Mouse (Mus musculus) large intestine, adult 2 months (tissue): ENCODE measurements around the gene Vav3. TPM values are rescaled to one million over a fixed set of nuclear protein-coding genes. Genes with fewer than 3 reads are reported as not detected.
"Not testable (repeated sequence)": the region's sequence is repeated elsewhere in the genome, so short reads cannot be mapped to it uniquely, and the experiment has no call there.

Experiments
- DNase-seq: peaks from one replicate; pipeline ENCODE4 v3.0.0-alpha.2; 2012; ENCODE audit warnings: low read depth, low spot score
- WGBS: fragments of 180-500 bp; shearing (Covaris S2); methylation state at CpG from one replicate; pipeline ENCODE4 v1.1.7; 2018; 5-methylcytosine and 5-hydroxymethylcytosine counted together
- polyA plus RNA-seq: library from polyadenylated mRNA; depleted of rRNA; stranded (reverse); fragments of >200 nt; gene quantifications from 2 replicates; pipeline ENCODE4 v1.2.3, GENCODE M21; 2012

Vav3 gene
- polyA plus RNA-seq, 1 experiment, result 1.3 TPM

GRCm38 (mm10) chr3:109431285-109431684 is 90.8 kb downstream of the Vav3 start:
- DNase-seq, result no peak
- WGBS, result 74% methylated on average over 1 of the region's 1 CpGs

DNA sequence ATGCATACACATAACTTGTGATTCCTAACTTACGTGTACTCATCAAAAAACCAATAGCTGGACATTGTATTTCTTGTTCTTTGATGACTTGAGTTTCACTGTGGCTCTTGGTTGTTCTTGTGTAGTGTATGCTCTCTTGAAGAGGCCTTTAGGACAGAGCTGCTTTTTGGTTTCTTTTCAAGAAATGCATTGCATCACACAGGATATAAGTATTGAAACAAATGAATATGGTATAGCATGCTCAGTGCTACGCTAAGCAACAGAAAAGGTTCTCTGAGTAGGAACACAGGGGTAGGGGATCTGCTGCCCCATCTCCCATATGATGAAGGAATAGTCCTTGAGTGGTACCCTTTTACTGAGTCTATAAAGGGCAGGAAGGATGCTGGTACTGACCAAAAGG is 98.1 kb downstream of the Vav3 start:
- DNase-seq, result no peak
- WGBS, result 83% methylated on average over 2 of the region's 2 CpGs

DNA sequence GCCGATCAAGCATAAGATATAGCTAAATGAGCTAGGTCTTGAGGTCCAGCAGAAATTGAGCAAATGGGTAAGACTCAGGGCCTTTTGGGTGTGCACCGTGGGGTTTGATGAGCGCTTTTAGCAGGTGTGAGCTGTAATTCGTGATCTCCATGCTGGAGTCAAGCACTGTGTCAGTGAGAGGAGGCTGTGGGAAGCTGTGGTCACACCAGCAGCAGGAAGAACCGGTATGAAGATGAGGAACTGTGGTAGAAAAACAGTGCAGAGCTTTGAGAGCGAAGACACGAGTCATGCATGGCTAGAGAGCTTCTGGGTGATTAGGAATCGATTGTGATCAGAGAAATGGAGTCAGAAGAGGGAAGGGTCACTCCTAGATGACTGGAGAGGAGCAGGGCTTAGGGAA is 98.8 kb downstream of the Vav3 start:
- no peak for DNase-seq
- WGBS, result 76% methylated on average over 8 of the region's 8 CpGs

DNA sequence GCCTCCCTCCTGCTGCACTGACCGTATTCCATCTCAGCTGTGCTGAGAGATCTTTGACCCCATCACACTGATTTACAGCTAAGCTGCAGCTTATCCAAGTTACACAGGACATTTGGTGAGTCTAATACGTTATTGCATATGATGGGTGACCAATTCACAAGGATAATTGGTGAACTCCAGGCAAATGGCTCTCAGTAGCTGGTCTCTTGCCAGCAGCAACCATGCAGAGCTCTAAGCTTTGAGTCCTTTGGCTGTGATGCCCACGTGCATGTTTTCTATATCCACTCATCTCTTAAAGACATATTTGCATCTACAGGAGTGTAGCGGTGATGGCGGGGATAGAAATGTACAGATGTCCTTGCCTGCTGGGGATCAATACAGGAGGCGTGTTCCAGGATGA is 99.5 kb downstream of the Vav3 start:
- WGBS, result 65% methylated on average over 6 of the region's 6 CpGs
- DNase-seq, result no peak

GRCm38 (mm10) chr3:109444077-109444476 is 103.6 kb downstream of the Vav3 start:
- 64% methylated on average over 3 of the region's 3 CpGs for WGBS

GRCm38 (mm10) chr3:109446903-109447302 is 106.5 kb downstream of the Vav3 start:
- no peak for DNase-seq

More at GRCm38 (mm10) chr3:109444077-109444476, 103.6 kb downstream of the Vav3 start:
- no peak for DNase-seq

GRCm38 (mm10) chr3:109448249-109448648 is 107.8 kb downstream of the Vav3 start:
- WGBS, result 74% methylated on average over 5 of the region's 5 CpGs
- not testable (repeated sequence) for DNase-seq

More at GRCm38 (mm10) chr3:109446903-109447302, 106.5 kb downstream of the Vav3 start:
- WGBS, result 47% methylated on average over 4 of the region's 4 CpGs

DNA sequence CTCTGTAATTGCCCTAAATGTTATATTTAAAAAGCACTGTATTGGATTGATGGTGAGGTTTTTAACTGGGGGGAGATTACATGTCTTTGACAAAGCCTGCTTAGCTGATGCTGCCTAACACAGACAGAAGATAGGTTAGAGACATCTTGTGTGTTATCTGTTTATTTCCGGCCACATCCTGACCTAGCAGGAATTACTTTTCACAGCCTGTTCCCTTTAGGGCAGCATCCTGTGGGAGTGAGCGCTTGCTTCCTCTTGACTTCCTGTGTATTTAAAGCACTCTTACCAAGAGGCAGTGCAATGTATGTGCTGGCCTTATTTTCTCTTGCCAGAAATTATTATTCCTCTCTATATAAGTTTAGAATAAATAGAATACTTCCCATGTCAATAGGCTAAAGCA is 111.5 kb downstream of the Vav3 start:
- no peak for DNase-seq
- WGBS, result 65% methylated on average over 2 of the region's 2 CpGs

DNA sequence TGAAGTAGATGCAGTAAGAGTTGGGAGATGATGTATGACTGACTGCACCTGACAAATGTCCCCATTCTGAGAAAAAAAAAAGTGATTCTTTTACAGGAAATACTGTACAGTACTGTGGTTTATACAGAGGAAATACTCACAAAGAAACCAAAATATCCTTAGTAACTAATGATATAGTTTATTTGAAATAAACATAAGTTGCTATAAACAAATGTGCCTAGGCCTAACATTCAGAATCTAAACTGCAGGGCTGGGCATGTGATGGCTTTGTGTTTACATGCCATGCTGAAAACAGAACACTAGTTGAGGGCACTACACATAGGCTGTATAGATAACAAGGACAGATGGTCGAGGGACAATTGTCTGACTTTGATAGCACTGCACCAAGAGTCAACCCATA is 114.2 kb downstream of the Vav3 start:
- WGBS, result 22% methylated on average over 1 of the region's 1 CpGs
- DNase-seq, result no peak

GRCm38 (mm10) chr3:109456340-109456739 is 115.9 kb downstream of the Vav3 start:
- WGBS, result 87% methylated on average over 1 of the region's 1 CpGs
- no peak for DNase-seq

GRCm38 (mm10) chr3:109463684-109464083 is 123.2 kb downstream of the Vav3 start:
- 82% methylated on average over 6 of the region's 6 CpGs for WGBS
- DNase-seq, result no peak

DNA sequence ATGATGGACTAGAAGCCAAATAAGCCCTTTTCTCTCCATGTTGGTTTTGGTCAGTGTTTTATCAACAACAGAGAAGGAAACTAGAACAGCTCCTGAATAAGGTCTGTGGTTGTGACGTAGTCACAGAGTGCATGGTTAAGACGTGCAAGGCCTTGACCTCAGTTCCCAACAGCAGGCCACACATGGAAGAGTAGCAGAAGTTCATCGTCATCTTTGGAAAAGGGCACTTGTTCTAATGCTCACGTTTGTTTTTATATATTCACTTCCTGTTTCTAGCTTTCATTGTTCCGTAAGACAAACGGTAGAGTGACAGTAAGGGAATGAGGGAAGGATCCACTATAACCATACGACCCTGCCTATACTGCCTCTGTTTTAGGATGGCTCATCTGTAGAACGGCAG is 124.1 kb downstream of the Vav3 start:
- WGBS, result 61% methylated on average over 8 of the region's 8 CpGs
- DNase-seq, result no peak

DNA sequence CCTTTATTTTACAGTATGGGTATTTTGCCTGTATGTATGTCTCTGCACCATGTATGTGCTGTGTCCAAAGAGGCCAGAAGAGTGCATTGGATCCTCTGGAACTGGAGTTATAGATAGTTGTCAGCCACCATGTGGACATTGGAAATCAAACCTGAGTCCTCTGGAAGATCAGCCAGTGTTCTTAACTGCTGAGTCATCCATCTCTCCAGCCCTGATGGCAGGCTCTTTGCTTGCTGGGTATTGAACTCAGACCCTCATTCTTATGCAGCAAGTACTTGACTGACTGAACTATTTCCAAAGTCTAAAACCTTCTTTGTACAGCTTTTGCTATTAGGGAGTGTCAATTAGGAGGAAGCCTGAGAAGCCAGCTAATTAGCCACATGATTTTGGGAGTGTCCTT is 126.1 kb downstream of the Vav3 start:
- no peak for DNase-seq

DNA sequence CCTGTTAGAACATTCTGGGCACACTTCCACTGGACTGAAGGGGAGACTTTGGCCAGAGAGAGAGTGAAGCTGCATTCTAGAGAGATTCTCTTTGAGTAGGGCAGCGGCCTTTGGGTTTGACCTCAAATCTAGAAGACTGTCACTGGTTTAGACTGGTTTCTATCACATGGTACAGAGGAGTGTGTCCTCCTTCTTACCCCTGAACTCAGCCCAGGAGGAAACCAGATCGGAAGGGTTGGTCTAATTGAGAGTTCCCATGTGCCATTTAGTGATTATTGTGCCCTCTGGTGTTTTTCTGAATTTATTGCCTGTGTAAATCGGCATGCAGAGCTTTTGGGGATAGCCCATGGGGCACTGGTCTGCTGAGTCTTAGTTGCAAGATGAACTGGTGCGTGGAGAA is 126.8 kb downstream of the Vav3 start:
- no peak for DNase-seq
- 50% methylated on average over 4 of the region's 4 CpGs for WGBS

- 26% methylated on average over 3 of the region's 3 CpGs for WGBS
- DNase-seq, result no peak
Observed at GRCm38 (mm10) chr3:109469465-109469864, 129.0 kb downstream of the Vav3 start.

GRCm38 (mm10) chr3:109470651-109471255 is 130.3 kb downstream of the Vav3 start:
- DNase-seq, result no peak
- 12% methylated on average over 1 of the region's 1 CpGs for WGBS

GRCm38 (mm10) chr3:109476521-109476920 is 136.1 kb downstream of the Vav3 start:
- no peak for DNase-seq
- WGBS, result 56% methylated on average over 8 of the region's 8 CpGs

GRCm38 (mm10) chr3:109478297-109478696 is 137.8 kb downstream of the Vav3 start:
- no peak for DNase-seq
- 63% methylated on average over 4 of the region's 4 CpGs for WGBS

- DNase-seq, result no peak
- 29% methylated on average over 2 of the region's 2 CpGs for WGBS
Observed at GRCm38 (mm10) chr3:109480625-109481024, 140.2 kb downstream of the Vav3 start.

- DNase-seq, result no peak
- WGBS, result 69% methylated on average over 3 of the region's 3 CpGs
Observed at GRCm38 (mm10) chr3:109486786-109487185, 146.3 kb downstream of the Vav3 start.

- WGBS, result 92% methylated on average over 4 of the region's 4 CpGs
- no peak for DNase-seq
Observed at GRCm38 (mm10) chr3:109487823-109488222, 147.4 kb downstream of the Vav3 start.

DNA sequence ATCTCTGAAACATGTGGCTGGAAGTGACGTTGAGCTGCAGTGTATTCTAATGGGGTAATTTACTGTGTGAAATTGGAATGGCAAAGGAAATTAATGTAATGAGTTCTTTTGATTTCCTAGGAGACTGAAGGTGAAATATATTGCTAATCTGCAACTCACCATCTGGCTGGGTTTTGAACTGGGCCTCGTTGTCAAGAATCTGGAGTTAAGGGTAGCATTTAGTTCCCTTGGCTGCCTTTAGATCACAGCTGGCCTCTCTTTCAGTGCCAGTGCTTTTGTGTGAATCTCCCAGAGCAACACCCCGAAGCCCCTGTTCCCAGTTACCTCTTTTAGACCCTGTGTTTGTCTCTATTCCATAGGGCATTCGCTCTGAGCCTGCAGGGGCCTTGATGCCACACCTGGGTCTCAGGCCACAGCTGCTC is 148.3 kb downstream of the Vav3 start:
- WGBS, result 65% methylated on average over 4 of the region's 4 CpGs
- DNase-seq, result no peak
